Mouse (Mus musculus): ENCODE results near the gene Hsp90ab1. TPM values are rescaled to one million over a fixed set of nuclear protein-coding genes. Genes with fewer than 3 reads are reported as not detected.

Gene Hsp90ab1
- polyA plus RNA-seq, 1 experiment from 2014 or later: 1,233 TPM

GRCm38 (mm10) chr17:45582715-45583355 is 9.8 kb upstream of the Hsp90ab1 start:
- Histone ChIP-seq H3K36me3 (ENCODE audit: control insufficient read depth, insufficient read depth, low read length) (peaks cover 18% of the 10 kb centered on the region), H3K4me1 (ENCODE audit: control insufficient read depth in 2 of 2, insufficient read depth in 2 of 2, low read length in 2 of 2) (peaks cover 29 to 48% of the 10 kb centered on the region in 2 experiments), H3K4me3 (ENCODE audit: control insufficient read depth in 1 of 2, insufficient read depth in 1 of 2, low read depth in 1 of 2, low read length in 2 of 2) (no peak overlapping the region), H3K9me3 (ENCODE audit: control insufficient read depth, low read length) (no peaks in the 10 kb centered on the region), H3K4me2 (ENCODE audit: low read length) (no peak overlapping the region), H3K9ac (ENCODE audit: low read length) (no peak overlapping the region), H3K27me3 (ENCODE audit: control insufficient read depth, insufficient read depth, low read length) (no peaks in the 10 kb centered on the region), H3K27ac (replicated peaks in 1 of 2; ENCODE audit: control insufficient read depth in 1 of 2, insufficient read depth in 1 of 2, low read depth in 2 of 2, low read length in 2 of 2) (peak overlapping the region; percentile 12 to 90; a peak in 2 of 4 replicates)
- no peak for ATAC-seq (ENCODE audit: insufficient number of reproducible peaks, insufficient read depth, low FRiP score, low read depth)
- WGBS: 68% methylated on average over 6 of the region's 6 CpGs

GRCm38 (mm10) chr17:45582188-45582587 is 9.1 kb upstream of the Hsp90ab1 start:
- Histone ChIP-seq H3K9me3 (ENCODE audit: control insufficient read depth, low read length) (no peaks in the 10 kb centered on the region), H3K4me2 (ENCODE audit: low read length) (no peak overlapping the region), H3K9ac (ENCODE audit: low read length) (no peak overlapping the region), H3K4me1 (ENCODE audit: control insufficient read depth in 2 of 2, insufficient read depth in 2 of 2, low read length in 2 of 2) (peaks cover 29 to 49% of the 10 kb centered on the region in 2 experiments), H3K4me3 (ENCODE audit: control insufficient read depth in 1 of 2, insufficient read depth in 1 of 2, low read depth in 1 of 2, low read length in 2 of 2) (no peak overlapping the region), H3K36me3 (ENCODE audit: control insufficient read depth, insufficient read depth, low read length) (peaks cover 11% of the 10 kb centered on the region), H3K27me3 (ENCODE audit: control insufficient read depth, insufficient read depth, low read length) (no peaks in the 10 kb centered on the region), H3K27ac (replicated peaks in 1 of 2; ENCODE audit: control insufficient read depth in 1 of 2, insufficient read depth in 1 of 2, low read depth in 2 of 2, low read length in 2 of 2) (no peak overlapping the region)
- WGBS: 70% methylated on average over 6 of the region's 6 CpGs
- no peak for ATAC-seq (ENCODE audit: insufficient number of reproducible peaks, insufficient read depth, low FRiP score, low read depth)

- no peak overlapping the region for H3K4me3 ChIP-seq (ENCODE audit: control insufficient read depth in 1 of 2, insufficient read depth in 1 of 2, low read depth in 1 of 2, low read length in 2 of 2)
- WGBS: 7% methylated on average over 2 of the region's 2 CpGs
- no peak overlapping the region for H3K4me2 ChIP-seq (ENCODE audit: low read length)
- no peak overlapping the region for H3K9ac ChIP-seq (ENCODE audit: low read length)
- peaks cover 5% of the 10 kb centered on the region for H3K36me3 ChIP-seq (ENCODE audit: control insufficient read depth, insufficient read depth, low read length)
- peak overlapping the region; percentile 30 to 65; a peak in 3 of 4 replicates for H3K27ac ChIP-seq (replicated peaks in 1 of 2; ENCODE audit: control insufficient read depth in 1 of 2, insufficient read depth in 1 of 2, low read depth in 2 of 2, low read length in 2 of 2)
- H3K9me3 ChIP-seq (ENCODE audit: control insufficient read depth, low read length): no peaks in the 10 kb centered on the region
- no peaks in the 10 kb centered on the region for H3K27me3 ChIP-seq (ENCODE audit: control insufficient read depth, insufficient read depth, low read length)
- ATAC-seq (ENCODE audit: insufficient number of reproducible peaks, insufficient read depth, low FRiP score, low read depth): no peak
- H3K4me1 ChIP-seq (ENCODE audit: control insufficient read depth in 2 of 2, insufficient read depth in 2 of 2, low read length in 2 of 2): peaks cover 29 to 49% of the 10 kb centered on the region in 2 experiments
Observed at GRCm38 (mm10) chr17:45581567-45581983, 8.5 kb upstream of the Hsp90ab1 start.

- no peaks in the 10 kb centered on the region for H3K9me3 ChIP-seq (ENCODE audit: control insufficient read depth, low read length)
- no peaks in the 10 kb centered on the region for H3K27me3 ChIP-seq (ENCODE audit: control insufficient read depth, insufficient read depth, low read length)
- H3K4me3 ChIP-seq (ENCODE audit: control insufficient read depth in 1 of 2, insufficient read depth in 1 of 2, low read depth in 1 of 2, low read length in 2 of 2): no peak overlapping the region
- peaks cover 27 to 46% of the 10 kb centered on the region in 2 experiments for H3K4me1 ChIP-seq (ENCODE audit: control insufficient read depth in 2 of 2, insufficient read depth in 2 of 2, low read length in 2 of 2)
- no peaks in the 10 kb centered on the region; the same call in 1 of the 2 replicates for H3K36me3 ChIP-seq (ENCODE audit: control insufficient read depth, insufficient read depth, low read length)
- no peak overlapping the region for H3K9ac ChIP-seq (ENCODE audit: low read length)
- peak overlapping the region; percentile 54 to 65 for H3K27ac ChIP-seq (replicated peaks in 1 of 2; ENCODE audit: control insufficient read depth in 1 of 2, insufficient read depth in 1 of 2, low read depth in 2 of 2, low read length in 2 of 2)
- no peak overlapping the region for H3K4me2 ChIP-seq (ENCODE audit: low read length)
- WGBS: 35% methylated on average over 12 of the region's 12 CpGs
- no peak for ATAC-seq (ENCODE audit: insufficient number of reproducible peaks, insufficient read depth, low FRiP score, low read depth)
Observed at GRCm38 (mm10) chr17:45580958-45581477, 7.9 kb upstream of the Hsp90ab1 start.

GRCm38 (mm10) chr17:45579554-45579953 is 6.5 kb upstream of the Hsp90ab1 start:
- no peaks in the 10 kb centered on the region for H3K27me3 ChIP-seq (ENCODE audit: control insufficient read depth, insufficient read depth, low read length)
- ATAC-seq (ENCODE audit: insufficient number of reproducible peaks, insufficient read depth, low FRiP score, low read depth): no peak
- no peak overlapping the region for H3K4me3 ChIP-seq (ENCODE audit: control insufficient read depth in 1 of 2, insufficient read depth in 1 of 2, low read depth in 1 of 2, low read length in 2 of 2)
- H3K4me1 ChIP-seq (ENCODE audit: control insufficient read depth in 2 of 2, insufficient read depth in 2 of 2, low read length in 2 of 2): peaks cover 16 to 43% of the 10 kb centered on the region in 2 experiments
- no peak overlapping the region for H3K27ac ChIP-seq (replicated peaks in 1 of 2; ENCODE audit: control insufficient read depth in 1 of 2, insufficient read depth in 1 of 2, low read depth in 2 of 2, low read length in 2 of 2)
- H3K9ac ChIP-seq (ENCODE audit: low read length): no peak overlapping the region
- H3K36me3 ChIP-seq (ENCODE audit: control insufficient read depth, insufficient read depth, low read length): no peaks in the 10 kb centered on the region
- H3K4me2 ChIP-seq (ENCODE audit: low read length): no peak overlapping the region
- 92% methylated on average over 4 of the region's 4 CpGs for WGBS
- H3K9me3 ChIP-seq (ENCODE audit: control insufficient read depth, low read length): no peaks in the 10 kb centered on the region

- Histone ChIP-seq H3K27me3 (ENCODE audit: control insufficient read depth, insufficient read depth, low read length) (no peaks in the 10 kb centered on the region), H3K9ac (ENCODE audit: low read length) (peak overlapping the region; percentile 54), H3K9me3 (ENCODE audit: control insufficient read depth, low read length) (no peaks in the 10 kb centered on the region), H3K27ac (replicated peaks in 1 of 2; ENCODE audit: control insufficient read depth in 1 of 2, insufficient read depth in 1 of 2, low read depth in 2 of 2, low read length in 2 of 2) (peak overlapping the region; percentile 86 to 88), H3K36me3 (ENCODE audit: control insufficient read depth, insufficient read depth, low read length) (no peaks in the 10 kb centered on the region), H3K4me1 (ENCODE audit: control insufficient read depth in 2 of 2, insufficient read depth in 2 of 2, low read length in 2 of 2) (peaks cover 16 to 39% of the 10 kb centered on the region in 2 experiments), H3K4me3 (ENCODE audit: control insufficient read depth in 1 of 2, insufficient read depth in 1 of 2, low read depth in 1 of 2, low read length in 2 of 2) (no peak overlapping the region), H3K4me2 (ENCODE audit: low read length) (no peak overlapping the region)
- 74% methylated on average over 7 of the region's 7 CpGs for WGBS
- no peak for ATAC-seq (ENCODE audit: insufficient number of reproducible peaks, insufficient read depth, low FRiP score, low read depth)
Observed at GRCm38 (mm10) chr17:45578843-45579242, 5.8 kb upstream of the Hsp90ab1 start.

GRCm38 (mm10) chr17:45578242-45578641 is 5.2 kb upstream of the Hsp90ab1 start:
- Histone ChIP-seq H3K36me3 (ENCODE audit: control insufficient read depth, insufficient read depth, low read length) (no peaks in the 10 kb centered on the region), H3K27me3 (ENCODE audit: control insufficient read depth, insufficient read depth, low read length) (no peaks in the 10 kb centered on the region), H3K4me1 (ENCODE audit: control insufficient read depth in 2 of 2, insufficient read depth in 2 of 2, low read length in 2 of 2) (peaks cover 16 to 36% of the 10 kb centered on the region in 2 experiments), H3K9ac (ENCODE audit: low read length) (peak overlapping the region; percentile 54), H3K27ac (replicated peaks in 1 of 2; ENCODE audit: control insufficient read depth in 1 of 2, insufficient read depth in 1 of 2, low read depth in 2 of 2, low read length in 2 of 2) (peak overlapping the region; percentile 86 to 88), H3K4me2 (ENCODE audit: low read length) (peak overlapping the region; percentile 27), H3K4me3 (ENCODE audit: control insufficient read depth in 1 of 2, insufficient read depth in 1 of 2, low read depth in 1 of 2, low read length in 2 of 2) (no peak overlapping the region), H3K9me3 (ENCODE audit: control insufficient read depth, low read length) (no peaks in the 10 kb centered on the region)
- WGBS: 28% methylated on average over 5 of the region's 5 CpGs
- ATAC-seq (ENCODE audit: insufficient number of reproducible peaks, insufficient read depth, low FRiP score, low read depth): no peak

All from heart, embryonic 14.5 days (tissue).